Mouse (Mus musculus): ENCODE measurements around the gene Rec114.

Rec114 gene

GRCm38 (mm10) chr9:58672474-58672873 lies 71.3 kb downstream of the Rec114 start:
- in situ Hi-C loops (cut with MboI; ENCODE audit: low pct_unique_long_range_greater_than_20kb in 1 of 2, low sequenced_read_pairs in 2 of 2, unreplicated experiment in 1 of 2) = no loop called here

DNA sequence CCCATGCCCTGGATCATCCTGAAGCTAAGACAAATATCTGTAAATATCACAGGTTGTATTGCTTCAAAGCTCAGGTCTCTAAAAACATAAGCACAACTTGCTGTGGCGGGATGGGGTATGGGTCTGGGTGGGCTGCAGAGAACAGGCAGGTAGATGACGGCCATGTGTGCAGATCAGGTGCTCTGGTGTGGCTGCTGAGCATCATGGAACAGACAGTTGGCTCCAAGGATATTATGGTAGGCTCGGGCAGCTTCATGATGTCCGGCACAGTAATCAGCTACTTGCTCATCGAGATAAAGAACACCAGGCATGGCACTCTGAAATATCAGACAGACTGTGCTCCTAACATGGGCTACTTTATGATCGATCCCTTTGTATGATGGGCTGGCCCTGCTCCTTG lies 73.9 kb downstream of the Rec114 start:
- in situ Hi-C loops (cut with MboI; ENCODE audit: low pct_unique_long_range_greater_than_20kb in 1 of 2, low sequenced_read_pairs in 2 of 2, unreplicated experiment in 1 of 2) = no loop called here

GRCm38 (mm10) chr9:58669071-58669470 lies 74.7 kb downstream of the Rec114 start:
- in situ Hi-C loops (cut with MboI; ENCODE audit: low pct_unique_long_range_greater_than_20kb in 1 of 2, low sequenced_read_pairs in 2 of 2, unreplicated experiment in 1 of 2) = no loop called here

GRCm38 (mm10) chr9:58668171-58668570 lies 75.6 kb downstream of the Rec114 start:
- in situ Hi-C loops (cut with MboI; ENCODE audit: low pct_unique_long_range_greater_than_20kb in 1 of 2, low sequenced_read_pairs in 2 of 2, unreplicated experiment in 1 of 2) = no loop called here

DNA sequence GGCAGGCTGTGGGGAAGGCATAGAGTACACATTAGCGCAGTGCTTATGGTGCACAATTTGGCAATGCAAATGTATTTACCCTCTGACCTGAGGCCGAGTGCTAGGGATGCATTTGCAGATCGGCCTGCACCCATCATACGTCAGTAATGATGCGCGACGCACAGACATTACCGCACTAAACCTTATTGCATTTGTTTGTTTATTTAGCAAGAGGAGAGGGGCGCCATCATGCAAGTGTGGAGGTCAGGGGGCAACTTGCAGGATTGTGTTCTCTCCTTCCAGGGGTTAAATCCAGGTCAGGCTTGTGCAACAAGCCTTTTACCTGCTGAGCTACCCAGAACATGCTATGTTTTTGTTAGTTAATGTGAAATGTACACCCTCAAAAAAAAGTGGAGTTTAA lies 76.5 kb downstream of the Rec114 start:
- in situ Hi-C loops (cut with MboI; ENCODE audit: low pct_unique_long_range_greater_than_20kb in 1 of 2, low sequenced_read_pairs in 2 of 2, unreplicated experiment in 1 of 2) = no loop called here

DNA sequence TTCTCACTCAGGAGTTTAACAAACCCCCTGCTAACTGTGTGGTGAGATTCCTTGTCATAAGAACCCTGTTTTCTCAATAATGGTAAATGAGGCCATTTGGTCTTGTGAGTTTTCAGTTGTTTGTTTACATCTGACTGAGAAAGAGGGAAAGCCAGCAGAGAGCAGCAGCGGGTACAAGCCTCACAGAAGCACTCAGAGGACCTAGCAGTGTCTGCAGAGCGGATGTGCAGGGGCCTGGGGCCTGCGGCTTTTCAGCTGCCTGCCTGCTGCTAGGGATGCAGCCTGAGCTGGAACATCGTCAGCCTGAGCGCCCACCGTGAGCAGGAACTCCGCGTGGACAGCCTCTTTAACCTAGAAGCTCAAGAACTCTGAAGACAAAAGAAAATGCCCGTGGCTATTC lies 77.6 kb downstream of the Rec114 start:
- in situ Hi-C loops (cut with MboI; ENCODE audit: low pct_unique_long_range_greater_than_20kb in 1 of 2, low sequenced_read_pairs in 2 of 2, unreplicated experiment in 1 of 2) = no loop called here

GRCm38 (mm10) chr9:58665492-58665891 lies 78.3 kb downstream of the Rec114 start:
- in situ Hi-C loops (cut with MboI; ENCODE audit: low pct_unique_long_range_greater_than_20kb in 1 of 2, low sequenced_read_pairs in 2 of 2, unreplicated experiment in 1 of 2) = no loop called here

DNA sequence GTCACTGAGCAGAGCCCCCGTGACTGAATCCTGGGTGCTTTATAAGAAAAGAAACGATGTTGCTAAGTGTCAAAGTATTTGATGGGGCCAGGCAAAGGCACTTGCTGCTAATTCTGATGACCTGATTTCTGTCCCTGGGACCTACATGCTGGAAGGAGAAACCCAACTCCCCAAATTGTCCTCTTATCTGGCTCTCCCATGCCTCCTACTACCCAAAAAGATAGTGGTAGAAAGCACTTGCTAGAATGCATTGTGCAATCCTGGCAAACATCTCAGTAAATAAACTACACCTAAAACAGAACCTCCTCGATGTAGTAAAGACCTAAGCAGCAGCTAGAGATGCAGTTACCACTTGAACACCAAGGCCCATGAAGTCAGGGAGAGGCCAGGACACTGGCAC lies 81.0 kb downstream of the Rec114 start:
- in situ Hi-C loops (cut with MboI; ENCODE audit: low pct_unique_long_range_greater_than_20kb in 1 of 2, low sequenced_read_pairs in 2 of 2, unreplicated experiment in 1 of 2) = no loop called here

DNA sequence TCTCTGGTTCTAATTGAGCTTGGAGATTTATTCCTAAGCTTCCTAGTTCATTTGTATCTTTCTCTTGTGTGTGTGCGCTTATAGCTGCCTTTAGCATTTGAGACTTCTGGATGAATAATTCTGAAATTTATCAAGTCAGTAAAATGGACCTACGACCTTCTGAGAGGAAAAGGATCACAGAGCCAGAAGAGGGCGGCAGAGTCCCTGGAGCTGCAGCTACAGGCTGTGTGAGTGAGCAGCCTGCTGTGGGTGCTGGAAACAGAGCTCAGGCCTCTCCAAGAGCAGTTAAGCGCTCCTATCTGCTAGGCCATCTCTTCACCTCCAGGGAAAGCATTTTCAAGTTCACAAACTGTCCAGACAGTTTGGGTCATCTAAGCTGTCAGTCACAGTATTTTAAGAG lies 81.8 kb downstream of the Rec114 start:
- in situ Hi-C loops (cut with MboI; ENCODE audit: low pct_unique_long_range_greater_than_20kb in 1 of 2, low sequenced_read_pairs in 2 of 2, unreplicated experiment in 1 of 2) = no loop called here

DNA sequence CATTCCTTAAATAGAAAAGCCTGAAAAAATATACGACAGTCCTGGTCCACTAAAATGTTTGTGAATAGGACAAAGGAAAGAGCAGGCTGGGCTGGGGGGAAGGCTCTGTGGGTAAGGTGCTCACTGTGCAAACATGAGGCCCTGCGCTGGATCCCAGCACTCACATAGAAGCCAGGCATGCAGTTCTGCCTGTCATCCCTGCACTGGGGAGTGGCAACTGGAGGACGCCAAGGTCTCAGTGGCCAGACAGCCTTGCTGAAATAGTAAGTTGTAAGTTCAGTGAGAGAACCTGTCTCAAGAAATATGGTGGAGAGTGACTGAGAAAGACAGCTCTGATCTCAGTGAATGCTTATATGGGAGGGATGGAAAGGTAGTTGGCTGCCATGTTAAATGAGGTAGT lies 83.1 kb downstream of the Rec114 start:
- in situ Hi-C loops (cut with MboI; ENCODE audit: low pct_unique_long_range_greater_than_20kb in 1 of 2, low sequenced_read_pairs in 2 of 2, unreplicated experiment in 1 of 2) = no loop called here

- in situ Hi-C loops (cut with MboI; ENCODE audit: low pct_unique_long_range_greater_than_20kb in 1 of 2, low sequenced_read_pairs in 2 of 2, unreplicated experiment in 1 of 2) = loop anchor here in 1 of 2 experiments (10.0 kb wide), 1 partner anchor 115 kb away; no protein-coding TSS in a partner anchor
These were observed 83.8 kb downstream of the Rec114 start for GRCm38 (mm10) chr9:58659989-58660388.

- in situ Hi-C loops (cut with MboI; ENCODE audit: low pct_unique_long_range_greater_than_20kb in 1 of 2, low sequenced_read_pairs in 2 of 2, unreplicated experiment in 1 of 2) = loop anchor here in 1 of 2 experiments (10.0 kb wide), 1 partner anchor 115 kb away; no protein-coding TSS in a partner anchor
These were observed 84.4 kb downstream of the Rec114 start for GRCm38 (mm10) chr9:58659331-58659730.

DNA sequence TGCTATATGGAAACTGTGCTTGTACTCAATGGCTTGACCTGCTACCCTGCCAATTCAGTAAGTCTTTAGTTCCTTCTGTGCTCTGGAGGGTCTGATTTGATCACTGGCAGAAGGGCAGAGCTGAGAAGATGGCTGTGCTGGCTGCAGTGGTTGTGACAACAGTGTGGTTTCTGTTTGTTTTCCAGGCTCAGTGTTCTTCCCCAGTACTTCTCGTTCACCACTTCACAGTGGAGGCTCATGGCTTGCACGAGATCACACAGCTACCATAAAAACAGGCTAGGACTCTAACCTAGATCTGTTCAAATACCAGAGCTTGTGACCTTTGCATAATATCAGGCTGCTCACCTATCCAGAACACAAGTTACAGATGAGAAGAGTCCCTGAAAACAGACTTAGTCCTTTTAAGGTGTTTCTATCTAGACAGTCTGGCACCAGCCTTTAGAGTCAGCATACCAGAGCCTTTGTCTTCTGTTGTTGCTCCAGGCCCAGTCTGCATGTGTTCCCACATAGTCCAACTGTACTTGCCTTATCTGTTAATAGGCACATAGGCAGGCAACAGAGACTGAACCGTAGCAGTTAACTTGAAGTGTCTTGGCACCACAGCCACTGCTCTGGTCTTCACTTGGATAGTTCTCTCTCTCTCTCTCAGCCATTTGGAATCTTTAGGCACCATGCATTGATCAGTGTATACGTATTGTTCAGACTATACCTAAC lies 85.0 kb downstream of the Rec114 start:
- in situ Hi-C loops (cut with MboI; ENCODE audit: low pct_unique_long_range_greater_than_20kb in 1 of 2, low sequenced_read_pairs in 2 of 2, unreplicated experiment in 1 of 2) = loop anchor here in 1 of 2 experiments (10.0 kb wide), 1 partner anchor 114 kb away; no protein-coding TSS in a partner anchor

DNA sequence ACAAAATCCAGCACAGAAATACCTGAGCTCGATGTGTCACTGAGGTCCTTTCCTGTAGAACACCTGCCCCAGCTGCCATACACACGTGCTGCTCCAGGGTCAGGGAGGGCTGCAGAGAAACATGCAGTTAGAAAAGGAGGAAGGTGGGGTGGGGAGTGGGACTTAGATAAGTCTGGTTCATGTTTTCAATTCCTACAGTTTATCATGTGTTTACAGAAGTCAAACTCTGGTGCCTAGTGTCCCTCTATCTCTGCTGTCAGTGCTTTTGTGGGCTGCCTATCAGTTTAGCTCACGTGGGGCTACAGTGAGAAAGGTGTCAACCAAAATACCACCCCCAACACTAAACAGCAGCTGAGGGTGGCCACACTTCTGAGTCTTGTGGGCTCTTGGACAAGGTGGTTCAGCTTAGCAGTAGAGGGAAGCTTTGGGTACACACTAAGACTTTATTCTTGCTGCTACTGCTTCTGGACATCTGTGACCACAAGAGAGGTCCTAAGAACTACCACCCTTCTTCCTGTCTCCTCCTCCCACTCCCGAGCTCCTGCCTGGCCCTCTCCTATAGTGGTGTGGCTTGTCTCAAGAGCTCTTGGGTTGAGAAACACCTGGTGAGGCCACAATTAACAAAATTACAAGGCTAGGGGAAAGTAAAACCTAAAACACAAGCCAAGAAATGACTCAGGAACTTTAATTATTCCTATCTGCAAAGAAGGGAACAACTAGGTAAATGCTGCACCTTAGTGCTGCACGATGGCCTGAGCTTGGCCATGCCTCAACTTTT lies 85.8 kb downstream of the Rec114 start:
- in situ Hi-C loops (cut with MboI; ENCODE audit: low pct_unique_long_range_greater_than_20kb in 1 of 2, low sequenced_read_pairs in 2 of 2, unreplicated experiment in 1 of 2) = loop anchor here in 1 of 2 experiments (10.0 kb wide), 1 partner anchor 113 kb away; no protein-coding TSS in a partner anchor

DNA sequence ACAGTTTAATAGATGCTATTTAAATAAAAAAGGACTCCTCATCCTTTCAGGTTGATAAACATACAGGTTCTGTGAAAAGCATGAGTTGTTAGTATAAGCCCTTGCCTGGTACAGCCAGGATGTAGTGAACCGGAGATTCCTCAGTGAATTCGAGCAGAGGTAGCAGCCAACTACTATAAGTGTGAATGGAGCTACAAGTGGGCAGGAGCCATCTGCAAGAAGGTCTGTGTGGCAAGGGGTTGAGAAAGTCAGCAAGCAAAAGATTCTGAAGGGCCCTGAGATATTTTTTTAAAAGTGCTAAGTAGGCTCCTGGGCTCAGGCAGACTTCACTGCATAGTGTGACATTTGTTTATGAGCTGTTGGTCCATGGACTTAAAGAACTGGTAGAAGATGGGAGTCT lies 86.9 kb downstream of the Rec114 start:
- in situ Hi-C loops (cut with MboI; ENCODE audit: low pct_unique_long_range_greater_than_20kb in 1 of 2, low sequenced_read_pairs in 2 of 2, unreplicated experiment in 1 of 2) = loop anchor here in 1 of 2 experiments (10.0 kb wide), 1 partner anchor 112 kb away; no protein-coding TSS in a partner anchor

GRCm38 (mm10) chr9:58656396-58656795 lies 87.4 kb downstream of the Rec114 start:
- in situ Hi-C loops (cut with MboI; ENCODE audit: low pct_unique_long_range_greater_than_20kb in 1 of 2, low sequenced_read_pairs in 2 of 2, unreplicated experiment in 1 of 2) = loop anchor here in 1 of 2 experiments (10.0 kb wide), 1 partner anchor 112 kb away; no protein-coding TSS in a partner anchor

GRCm38 (mm10) chr9:58654494-58654893 lies 89.3 kb downstream of the Rec114 start:
- in situ Hi-C loops (cut with MboI; ENCODE audit: low pct_unique_long_range_greater_than_20kb in 1 of 2, low sequenced_read_pairs in 2 of 2, unreplicated experiment in 1 of 2) = loop anchor here in 1 of 2 experiments (10.0 kb wide), 1 partner anchor 110 kb away; no protein-coding TSS in a partner anchor

DNA sequence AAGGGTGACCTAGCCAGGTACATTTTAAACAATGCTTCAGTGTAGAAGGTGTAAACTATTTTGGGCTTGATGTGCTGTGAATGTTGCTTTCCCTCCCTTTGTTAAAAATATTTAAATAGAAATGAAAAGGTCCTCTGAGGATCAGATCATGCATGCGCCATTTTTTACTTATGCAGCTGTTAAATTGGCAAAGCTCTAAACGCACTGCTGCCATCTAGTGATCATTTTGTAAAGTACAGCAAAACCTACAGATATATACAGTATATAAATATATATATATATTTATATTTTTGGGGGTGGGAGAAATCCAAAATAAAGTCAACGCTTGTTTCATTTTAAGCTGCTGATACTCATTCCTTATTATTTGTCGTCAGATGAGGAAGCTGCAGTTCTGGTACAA lies 91.8 kb downstream of the Rec114 start:
- in situ Hi-C loops (cut with MboI; ENCODE audit: low pct_unique_long_range_greater_than_20kb in 1 of 2, low sequenced_read_pairs in 2 of 2, unreplicated experiment in 1 of 2) = loop anchor here in 1 of 2 experiments (10.0 kb wide), 1 partner anchor 107 kb away; no protein-coding TSS in a partner anchor

DNA sequence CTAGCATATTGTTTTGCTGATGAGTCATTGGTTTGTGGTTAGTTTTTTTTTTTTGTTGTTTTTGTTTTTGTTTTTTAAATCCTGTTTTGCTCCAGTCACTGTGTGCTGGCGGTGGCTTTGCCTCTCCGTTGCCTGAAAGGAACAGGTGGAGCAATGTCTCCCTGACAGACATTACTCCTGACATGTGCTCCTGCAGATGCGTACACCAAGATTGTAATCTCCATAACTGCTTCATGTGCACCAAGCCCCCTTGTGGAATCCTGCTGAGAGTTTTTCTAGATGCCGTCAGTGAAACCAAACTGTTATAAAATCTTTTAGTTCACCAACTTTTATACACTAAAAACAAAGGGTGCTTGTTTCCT lies 94.5 kb downstream of the Rec114 start:
- in situ Hi-C loops (cut with MboI; ENCODE audit: low pct_unique_long_range_greater_than_20kb in 1 of 2, low sequenced_read_pairs in 2 of 2, unreplicated experiment in 1 of 2) = no loop called here

All from mouse embryonic stem cell (cell line).